Mouse (Mus musculus) intestine, embryonic 15.5 days (tissue): ENCODE data around the gene Psmb8. TPM values are rescaled to one million over a fixed set of nuclear protein-coding genes. Genes with fewer than 3 reads are reported as not detected.
A peak's percentile ranks its signal among the peaks of the same experiment; 100 is the strongest.

ENCODE experiments used
- ATAC-seq: fragments of 200-750 bp; cut with Nextera tagmentation; 2 replicates; pipeline ENCODE4 v1.8.0; 2017; ENCODE audit warnings: moderate TSS enrichment, moderate library complexity
- H3K27ac ChIP-seq: fragments of 300-500 bp; sonication (generic); 2 replicates; pipeline ENCODE4 v1.5.1; 2015; ENCODE audit warnings: mild to moderate bottlenecking, inconsistent platforms
- H3K27me3 ChIP-seq: fragments of 300-500 bp; sonication (generic); replicated peaks from 2 replicates; pipeline ENCODE4 v1.6.1; 2015; ENCODE audit warnings: inconsistent platforms
- H3K36me3 ChIP-seq: fragments of 300-500 bp; sonication (generic); 2 replicates; pipeline ENCODE4 v1.6.1; 2015; ENCODE audit warnings: inconsistent platforms
- H3K4me1 ChIP-seq: fragments of 300-500 bp; sonication (generic); replicated peaks from 2 replicates; pipeline ENCODE4 v1.6.1; 2015; ENCODE audit warnings: inconsistent platforms
- H3K4me2 ChIP-seq: fragments of 300-500 bp; sonication (generic); replicated peaks from 2 replicates; pipeline ENCODE4 v1.6.1; 2015; ENCODE audit warnings: mild to moderate bottlenecking, inconsistent platforms
- H3K4me3 ChIP-seq: fragments of 300-500 bp; sonication (generic); replicated peaks from 2 replicates; pipeline ENCODE4 v1.5.1; 2015; ENCODE audit warnings: inconsistent platforms
- H3K9ac ChIP-seq: fragments of 300-500 bp; sonication (generic); 2 replicates; pipeline ENCODE4 v1.6.1; 2015; ENCODE audit warnings: inconsistent platforms
- H3K9me3 ChIP-seq: fragments of 300-500 bp; sonication (generic); 2 replicates; pipeline ENCODE4 v1.6.1; 2016; ENCODE audit warnings: inconsistent platforms
- WGBS: fragments of 180-500 bp; shearing (Covaris S2); methylation state at CpG from one replicate; pipeline ENCODE4 v1.1.7; 2015; 5-methylcytosine and 5-hydroxymethylcytosine counted together
- polyA plus RNA-seq: library from polyadenylated mRNA; unstranded; fragments of >200 nt; fragmentation: Nextera tagmentation; extraction: Ambion mirVana; gene quantifications from 2 replicates; pipeline ENCODE4 v1.2.1, GENCODE M21; 2015

Gene Psmb8
- polyA plus RNA-seq, 1 experiment from 2014 or later: 15.5 TPM

GRCm38 (mm10) chr17:34198521-34198912 is 996 bp downstream of the Psmb8 start:
- Histone ChIP-seq H3K27ac (no peak overlapping the region), H3K4me3 (peak overlapping the region; percentile 39), H3K4me1 (peaks cover 10% of the 10 kb centered on the region), H3K36me3 (no peaks in the 10 kb centered on the region), H3K4me2 (peak overlapping the region; percentile 92), H3K9me3 (no peaks in the 10 kb centered on the region), H3K9ac (peak overlapping the region; percentile 29), H3K27me3 (peaks cover 40% of the 10 kb centered on the region)
- 9% methylated on average over 11 of the region's 11 CpGs for WGBS
- ATAC-seq: 0 out of 2 replicates have a peak, but pooled peaks have one; percentile 15

GRCm38 (mm10) chr17:34199050-34199619 is 1.6 kb downstream of the Psmb8 start:
- WGBS: 70% methylated on average over 12 of the region's 12 CpGs
- no peak overlapping the region for H3K27ac ChIP-seq
- peak overlapping the region; percentile 39; the same call in 1 of the 2 replicates for H3K4me3 ChIP-seq
- no peaks in the 10 kb centered on the region for H3K9me3 ChIP-seq
- no peaks in the 10 kb centered on the region for H3K36me3 ChIP-seq
- peaks cover 40% of the 10 kb centered on the region for H3K27me3 ChIP-seq
- H3K9ac ChIP-seq: no peak overlapping the region
- ATAC-seq: no peak
- H3K4me2 ChIP-seq: peak overlapping the region; percentile 92; the same call in 1 of the 2 replicates
- peaks cover 10% of the 10 kb centered on the region for H3K4me1 ChIP-seq

GRCm38 (mm10) chr17:34200047-34200446 is 2.5 kb downstream of the Psmb8 start:
- H3K9ac ChIP-seq: no peak overlapping the region
- H3K4me3 ChIP-seq: no peak overlapping the region
- 84% methylated on average over 10 of the region's 10 CpGs for WGBS
- H3K9me3 ChIP-seq: no peaks in the 10 kb centered on the region
- no peak overlapping the region for H3K27ac ChIP-seq
- no peak overlapping the region for H3K4me2 ChIP-seq
- no peak for ATAC-seq
- peaks cover 34% of the 10 kb centered on the region for H3K27me3 ChIP-seq
- H3K36me3 ChIP-seq: no peaks in the 10 kb centered on the region
- H3K4me1 ChIP-seq: peaks cover 12% of the 10 kb centered on the region

- H3K4me2 ChIP-seq: no peak overlapping the region
- no peaks in the 10 kb centered on the region for H3K9me3 ChIP-seq
- no peak overlapping the region for H3K4me3 ChIP-seq
- no peak for ATAC-seq
- H3K4me1 ChIP-seq: peaks cover 18% of the 10 kb centered on the region
- no peak overlapping the region for H3K27ac ChIP-seq
- H3K9ac ChIP-seq: no peak overlapping the region
- H3K27me3 ChIP-seq: peaks cover 36% of the 10 kb centered on the region
- H3K36me3 ChIP-seq: no peaks in the 10 kb centered on the region
- WGBS: 84% methylated on average over 16 of the region's 16 CpGs
These were observed 3.4 kb downstream of the Psmb8 start for GRCm38 (mm10) chr17:34200772-34201505.

GRCm38 (mm10) chr17:34201506-34202055 is 4.1 kb downstream of the Psmb8 start:
- Histone ChIP-seq H3K9me3 (no peaks in the 10 kb centered on the region), H3K4me1 (peaks cover 18% of the 10 kb centered on the region), H3K36me3 (no peaks in the 10 kb centered on the region), H3K9ac (no peak overlapping the region), H3K27me3 (peaks cover 30% of the 10 kb centered on the region), H3K27ac (no peak overlapping the region), H3K4me3 (no peak overlapping the region), H3K4me2 (no peak overlapping the region)
- no peak for ATAC-seq
- WGBS: 71% methylated on average over 7 of the region's 7 CpGs

GRCm38 (mm10) chr17:34202760-34203442 is 5.4 kb downstream of the Psmb8 start:
- WGBS: 80% methylated on average over 4 of the region's 4 CpGs
- Histone ChIP-seq H3K27me3 (peaks cover 19% of the 10 kb centered on the region), H3K36me3 (no peaks in the 10 kb centered on the region), H3K4me1 (peaks cover 15% of the 10 kb centered on the region), H3K4me3 (no peak overlapping the region), H3K4me2 (no peak overlapping the region), H3K27ac (no peak overlapping the region), H3K9ac (no peak overlapping the region), H3K9me3 (no peaks in the 10 kb centered on the region)
- ATAC-seq: no peak

GRCm38 (mm10) chr17:34203444-34203843 is 5.9 kb downstream of the Psmb8 start, which contains the start of gene Tap2:
Gene Tap2, plus strand, starts transcription at chr17:34203527.
- 77% methylated on average over 5 of the region's 5 CpGs for WGBS
- peaks cover 10% of the 10 kb centered on the region for H3K4me1 ChIP-seq
- peak within 1 kb of the TSS; percentile 96 for H3K4me2 ChIP-seq
- H3K4me3 ChIP-seq: peak within 1 kb of the TSS; percentile 70
- H3K9ac ChIP-seq: peak within 1 kb of the TSS; percentile 62
- H3K9me3 ChIP-seq: no peaks in the 10 kb centered on the region
- no peak within 1 kb of the TSS for H3K27ac ChIP-seq
- H3K36me3 ChIP-seq: no peaks in the 10 kb centered on the region
- ATAC-seq: no peak
- peaks cover 13% of the 10 kb centered on the region; the same call in 1 of the 2 replicates for H3K27me3 ChIP-seq

GRCm38 (mm10) chr17:34204303-34205010 is 6.9 kb downstream of the Psmb8 start:
- WGBS: under 1% methylated on average over 44 of the region's 44 CpGs
- peaks cover 9% of the 10 kb centered on the region for H3K4me1 ChIP-seq
- peaks cover 6% of the 10 kb centered on the region; the same call in 1 of the 2 replicates for H3K27me3 ChIP-seq

GRCm38 (mm10) chr17:34205021-34205745 is 7.7 kb downstream of the Psmb8 start:
- Histone ChIP-seq H3K4me3 (peak overlapping the region; percentile 70), H3K36me3 (no peaks in the 10 kb centered on the region), H3K4me2 (peak overlapping the region; percentile 96), H3K9me3 (no peaks in the 10 kb centered on the region), H3K27me3 (peaks cover 6% of the 10 kb centered on the region; the same call in 1 of the 2 replicates), H3K27ac (no peak overlapping the region), H3K9ac (peak overlapping the region; percentile 62), H3K4me1 (peaks cover 9% of the 10 kb centered on the region)
- peak; percentile 19; the same call in 1 of the 2 replicates for ATAC-seq
- 26% methylated on average over 18 of the region's 18 CpGs for WGBS

More at GRCm38 (mm10) chr17:34204303-34205010, 6.9 kb downstream of the Psmb8 start:
- Histone ChIP-seq H3K27ac (no peak overlapping the region), H3K36me3 (no peaks in the 10 kb centered on the region), H3K4me2 (peak overlapping the region; percentile 96), H3K9ac (peak overlapping the region; percentile 62), H3K4me3 (peak overlapping the region; percentile 70), H3K9me3 (no peaks in the 10 kb centered on the region)
- ATAC-seq: peak; percentile 69

- peak overlapping the region; percentile 96; the same call in 1 of the 2 replicates for H3K4me2 ChIP-seq
- H3K9ac ChIP-seq: 0 out of 2 replicates have a peak overlapping the region, but pooled peaks have one; percentile 62
- H3K9me3 ChIP-seq: no peaks in the 10 kb centered on the region
- H3K4me3 ChIP-seq: no peak overlapping the region
- no peak overlapping the region for H3K27ac ChIP-seq
- 25% methylated on average over 9 of the region's 9 CpGs for WGBS
- H3K36me3 ChIP-seq: no peaks in the 10 kb centered on the region
- ATAC-seq: 0 out of 2 replicates have a peak, but pooled peaks have one; percentile 24
- H3K27me3 ChIP-seq: peaks cover 6% of the 10 kb centered on the region; the same call in 1 of the 2 replicates
- H3K4me1 ChIP-seq: peaks cover 9% of the 10 kb centered on the region
These were observed 8.2 kb downstream of the Psmb8 start for GRCm38 (mm10) chr17:34205746-34206176.

- ATAC-seq: no peak
- Histone ChIP-seq H3K9ac (no peak overlapping the region), H3K36me3 (no peaks in the 10 kb centered on the region), H3K27ac (no peak overlapping the region), H3K4me3 (no peak overlapping the region), H3K9me3 (no peaks in the 10 kb centered on the region), H3K27me3 (peaks cover 11% of the 10 kb centered on the region), H3K4me2 (no peak overlapping the region), H3K4me1 (peaks cover 9% of the 10 kb centered on the region)
- WGBS: 87% methylated on average over 5 of the region's 5 CpGs
These were observed 9.2 kb downstream of the Psmb8 start for GRCm38 (mm10) chr17:34206731-34207130.
